Mouse (Mus musculus): ENCODE measurements around the gene Gm2016. TPM values are rescaled to one million over a fixed set of nuclear protein-coding genes. Genes with fewer than 3 reads are reported as not detected.
"Not testable (repeated sequence)": the region's sequence is repeated elsewhere in the genome, so short reads cannot be mapped to it uniquely, and the experiment has no call there.

Gm2016 gene
- not detected in 3 replicates for total RNA-seq (2017)

- ATAC-seq (replicated peaks; ENCODE audit: insufficient number of reproducible peaks, low FRiP score, low TSS enrichment, poor library complexity, severe bottlenecking), result not testable (repeated sequence)
Observed at GRCm38 (mm10) chr12:87873772-87874171, at the start of gene Gm2016. Gene Gm2016, plus strand, starts transcription at chr12:87874072.

GRCm38 (mm10) chr12:87842239-87842638 lies 31.6 kb upstream of the Gm2016 start, which contains the start of gene Gm2001:
Gene Gm2001, minus strand, starts transcription at chr12:87842339.
- ATAC-seq (replicated peaks; ENCODE audit: insufficient number of reproducible peaks, low FRiP score, low TSS enrichment, poor library complexity, severe bottlenecking), result not testable (repeated sequence)

GRCm38 (mm10) chr12:87850657-87851056 lies 23.2 kb upstream of the Gm2016 start:
- not testable (repeated sequence) for ATAC-seq (replicated peaks; ENCODE audit: insufficient number of reproducible peaks, low FRiP score, low TSS enrichment, poor library complexity, severe bottlenecking)

GRCm38 (mm10) chr12:87856067-87856466 lies 17.8 kb upstream of the Gm2016 start:
- ATAC-seq (replicated peaks; ENCODE audit: insufficient number of reproducible peaks, low FRiP score, low TSS enrichment, poor library complexity, severe bottlenecking), result not testable (repeated sequence)

- not testable (repeated sequence) for ATAC-seq (replicated peaks; ENCODE audit: insufficient number of reproducible peaks, low FRiP score, low TSS enrichment, poor library complexity, severe bottlenecking)
Observed at GRCm38 (mm10) chr12:87861740-87862692, 11.9 kb upstream of the Gm2016 start.

GRCm38 (mm10) chr12:87863638-87864037 lies 10.2 kb upstream of the Gm2016 start:
- not testable (repeated sequence) for ATAC-seq (replicated peaks; ENCODE audit: insufficient number of reproducible peaks, low FRiP score, low TSS enrichment, poor library complexity, severe bottlenecking)

GRCm38 (mm10) chr12:87864048-87864447 lies 9.8 kb upstream of the Gm2016 start:
- ATAC-seq (replicated peaks; ENCODE audit: insufficient number of reproducible peaks, low FRiP score, low TSS enrichment, poor library complexity, severe bottlenecking), result not testable (repeated sequence)

GRCm38 (mm10) chr12:87895070-87895469 lies 21.2 kb downstream of the Gm2016 start, which contains the start of gene Gm2022:
Gene Gm2022, plus strand, starts transcription at chr12:87895370.
- ATAC-seq (replicated peaks; ENCODE audit: insufficient number of reproducible peaks, low FRiP score, low TSS enrichment, poor library complexity, severe bottlenecking), result not testable (repeated sequence)

- ATAC-seq (replicated peaks; ENCODE audit: insufficient number of reproducible peaks, low FRiP score, low TSS enrichment, poor library complexity, severe bottlenecking), result not testable (repeated sequence)
Observed at GRCm38 (mm10) chr12:87919721-87920120, 45.8 kb downstream of the Gm2016 start, which contains the start of gene Gm2035. Gene Gm2035, minus strand, starts transcription at chr12:87919857.

Other genes with a start within 250 kb of the Gm2016 start
- not detected in 3 replicates for gene Gm16381, start 229.5 kb upstream of the Gm2016 start, total RNA-seq (2017)
- gene Gm21319, start 98.3 kb upstream of the Gm2016 start, total RNA-seq (2017), result not detected in 3 replicates
- gene Gm21936, start 78.6 kb upstream of the Gm2016 start, total RNA-seq (2017), result not detected in 3 replicates
- not detected in 3 replicates for gene BB287469, start 57.5 kb upstream of the Gm2016 start, total RNA-seq (2017)
- gene Gm2001, start 31.7 kb upstream of the Gm2016 start, total RNA-seq (2017), result not detected in 3 replicates
- not detected in 3 replicates for gene Gm2022, start 21.3 kb downstream of the Gm2016 start, total RNA-seq (2017)
- gene Gm2035, start 45.8 kb downstream of the Gm2016 start, total RNA-seq (2017), result not detected in 3 replicates
- not detected in 3 replicates for gene Gm2042, start 80.0 kb downstream of the Gm2016 start, total RNA-seq (2017)
- not detected in 3 replicates for gene Gm2075, start 137.8 kb downstream of the Gm2016 start, total RNA-seq (2017)
- gene Gm6803, start 144.7 kb downstream of the Gm2016 start, total RNA-seq (2017), result not detected in 3 replicates
- gene Gm2056, start 152.9 kb downstream of the Gm2016 start, total RNA-seq (2017), result not detected in 3 replicates
- not detected in 3 replicates for gene Gm16368, start 209.6 kb downstream of the Gm2016 start, total RNA-seq (2017)